Mouse (Mus musculus): ENCODE measurements around the gene Cts6. TPM values are rescaled to one million over a fixed set of nuclear protein-coding genes. Genes with fewer than 3 reads are reported as not detected.
"Not testable (repeated sequence)": the region's sequence is repeated elsewhere in the genome, so short reads cannot be mapped to it uniquely, and the experiment has no call there.

Cts6 gene
- polyA plus RNA-seq (2015; fragmentation: Nextera tagmentation; extraction: Ambion mirVana) = not detected in 2 replicates

- no peaks in the 10 kb centered on the region for H3K27me3 ChIP-seq (replicated peaks)
- H3K36me3 ChIP-seq = no peaks in the 10 kb centered on the region
- no peak within 1 kb of the TSS for H3K9ac ChIP-seq
- no peaks in the 10 kb centered on the region for H3K4me1 ChIP-seq (replicated peaks)
- ATAC-seq = no peak
- WGBS = 84% methylated on average over 3 of the region's 3 CpGs
- no peaks in the 10 kb centered on the region for H3K9me3 ChIP-seq
- no peak within 1 kb of the TSS for H3K4me3 ChIP-seq (replicated peaks)
- H3K4me2 ChIP-seq (replicated peaks) = no peak within 1 kb of the TSS
- no peak within 1 kb of the TSS for H3K27ac ChIP-seq
Observed at GRCm38 (mm10) chr13:61203310-61203709, at the start of gene Cts6. Gene Cts6 (minus strand): TSS chr13:61203410.

GRCm38 (mm10) chr13:61241076-61241947 lies 38.1 kb upstream of the Cts6 start:
- Histone ChIP-seq H3K4me3 (replicated peaks) (no peak overlapping the region), H3K27me3 (replicated peaks) (no peaks in the 10 kb centered on the region), H3K4me1 (replicated peaks) (no peaks in the 10 kb centered on the region), H3K36me3 (no peaks in the 10 kb centered on the region), H3K9ac (no peak overlapping the region), H3K4me2 (replicated peaks) (no peak overlapping the region), H3K9me3 (no peaks in the 10 kb centered on the region), H3K27ac (no peak overlapping the region)
- 60% methylated on average over 13 of the region's 13 CpGs for WGBS
- no peak for ATAC-seq

GRCm38 (mm10) chr13:61185151-61185933 lies 17.9 kb downstream of the Cts6 start:
- H3K9me3 ChIP-seq; H3K36me3 ChIP-seq; H3K4me3 ChIP-seq (replicated peaks); H3K4me1 ChIP-seq (replicated peaks); ATAC-seq; H3K9ac ChIP-seq; H3K4me2 ChIP-seq (replicated peaks); H3K27ac ChIP-seq; H3K27me3 ChIP-seq (replicated peaks): not testable (repeated sequence)
- 77% methylated on average over 5 of the region's 5 CpGs for WGBS

GRCm38 (mm10) chr13:61164622-61165021 lies 38.6 kb downstream of the Cts6 start:
- no peaks in the 10 kb centered on the region for H3K9me3 ChIP-seq
- no peaks in the 10 kb centered on the region for H3K36me3 ChIP-seq
- WGBS = 83% methylated on average over 4 of the region's 4 CpGs
- H3K9ac ChIP-seq = no peak overlapping the region
- no peak overlapping the region for H3K4me2 ChIP-seq (replicated peaks)
- H3K4me3 ChIP-seq (replicated peaks) = no peak overlapping the region
- no peak overlapping the region for H3K27ac ChIP-seq
- no peak for ATAC-seq
- no peaks in the 10 kb centered on the region for H3K4me1 ChIP-seq (replicated peaks)
- H3K27me3 ChIP-seq (replicated peaks) = no peaks in the 10 kb centered on the region

- H3K4me1 ChIP-seq (replicated peaks) = no peaks in the 10 kb centered on the region
- no peak for ATAC-seq
- H3K4me2 ChIP-seq (replicated peaks) = no peak within 1 kb of the TSS
- no peaks in the 10 kb centered on the region for H3K36me3 ChIP-seq
- no peak within 1 kb of the TSS for H3K27ac ChIP-seq
- no peak within 1 kb of the TSS for H3K4me3 ChIP-seq (replicated peaks)
- H3K9me3 ChIP-seq = no peaks in the 10 kb centered on the region
- H3K9ac ChIP-seq = no peak within 1 kb of the TSS
- no peaks in the 10 kb centered on the region for H3K27me3 ChIP-seq (replicated peaks)
- WGBS = 84% methylated on average over 1 of the region's 1 CpGs
Observed at GRCm38 (mm10) chr13:61164156-61164555, 39.1 kb downstream of the Cts6 start, which contains the start of gene Ctsr. Gene Ctsr (minus strand): TSS chr13:61164256.

Other genes with a start within 250 kb of the Cts6 start
- gene Ctsj, start 197.5 kb downstream of the Cts6 start, polyA plus RNA-seq (2015; fragmentation: Nextera tagmentation; extraction: Ambion mirVana) = not detected in 2 replicates
- gene Ctsq, start 162.8 kb downstream of the Cts6 start, polyA plus RNA-seq (2015; fragmentation: Nextera tagmentation; extraction: Ambion mirVana) = not detected in 2 replicates
- not detected in 2 replicates for gene Ctsr, start 39.2 kb downstream of the Cts6 start, polyA plus RNA-seq (2015; fragmentation: Nextera tagmentation; extraction: Ambion mirVana)
- gene Cts8, start 51.9 kb upstream of the Cts6 start, polyA plus RNA-seq (2015; fragmentation: Nextera tagmentation; extraction: Ambion mirVana) = not detected in 2 replicates
- not detected in 2 replicates for gene Gm49398, start 85.4 kb upstream of the Cts6 start, polyA plus RNA-seq (2015; fragmentation: Nextera tagmentation; extraction: Ambion mirVana)
- gene Cts7, start 154.8 kb upstream of the Cts6 start, polyA plus RNA-seq (2015; fragmentation: Nextera tagmentation; extraction: Ambion mirVana) = not detected in 2 replicates

Measured in intestine, embryonic 15.5 days (tissue).